Mouse (Mus musculus) heart, postnatal 0 days (tissue): ENCODE measurements around the gene AF366264. TPM values are rescaled to one million over a fixed set of nuclear protein-coding genes. Genes with fewer than 3 reads are reported as not detected.

Experiments
- ATAC-seq: fragments of 200-750 bp; cut with Nextera tagmentation; 2 replicates; pipeline ENCODE4 v1.8.0; 2017; ENCODE audit warnings: low read depth, moderate number of reproducible peaks, moderate library complexity; ENCODE audit not compliant: insufficient read depth
- DNase-seq: peaks from one replicate; pipeline ENCODE4 v3.0.0-alpha.2; 2016; ENCODE audit warnings: low spot score
- H3K27ac ChIP-seq: fragments of 300-500 bp; sonication (generic); 2 replicates; pipeline ENCODE4 v1.5.1; 2014; ENCODE audit warnings: low read depth, mild to moderate bottlenecking
- H3K27me3 ChIP-seq: fragments of 300-500 bp; sonication (generic); 2 replicates; pipeline ENCODE4 v1.6.1; 2014; ENCODE audit warnings: low read length, mixed read lengths; ENCODE audit not compliant: control insufficient read depth, insufficient read depth
- H3K36me3 ChIP-seq: fragments of 300-500 bp; sonication (generic); replicated peaks from 2 replicates; pipeline ENCODE4 v1.6.1; 2014; ENCODE audit warnings: low read length, mixed read lengths; ENCODE audit not compliant: control insufficient read depth, insufficient read depth
- H3K4me1 ChIP-seq: fragments of 300-500 bp; sonication (generic); 2 replicates; pipeline ENCODE4 v1.6.1; 2014; ENCODE audit warnings: antibody characterized with exemption; ENCODE audit not compliant: control insufficient read depth, insufficient read depth
- H3K4me2 ChIP-seq: fragments of 300-500 bp; sonication (generic); 2 replicates; pipeline ENCODE4 v1.6.1; 2014; ENCODE audit warnings: low read depth, mild to moderate bottlenecking, low read length, moderate library complexity
- H3K4me3 ChIP-seq: fragments of 300-500 bp; sonication (generic); 2 replicates; pipeline ENCODE4 v1.5.1; 2014; ENCODE audit warnings: low read depth, low read length
- H3K9ac ChIP-seq: fragments of 300-500 bp; sonication (generic); replicated peaks from 2 replicates; pipeline ENCODE4 v1.6.1; 2014; ENCODE audit warnings: low read depth, low read length, mixed read lengths
- H3K9me3 ChIP-seq: fragments of 300-500 bp; sonication (generic); replicated peaks from 2 replicates; pipeline ENCODE4 v1.6.1; 2016; ENCODE audit warnings: low read length; ENCODE audit not compliant: control insufficient read depth
- CTCF ChIP-seq: IDR thresholded peaks from 2 replicates; pipeline ENCODE4 v1.5.1; 2016; ENCODE audit warnings: antibody characterized with exemption, control low read depth, low read depth
- EP300 ChIP-seq: IDR thresholded peaks from 2 replicates; pipeline ENCODE4 v1.6.1; 2016; ENCODE audit warnings: antibody characterized with exemption, low read depth
- WGBS: fragments of 180-500 bp; shearing (Covaris S2); extraction: QIAGEN DNeasy Blood & Tissue Kit; methylation state at CpG from one replicate; pipeline ENCODE4 v1.1.7; 2014; 5-methylcytosine and 5-hydroxymethylcytosine counted together
- polyA plus RNA-seq: library from polyadenylated mRNA; unstranded; fragments of >200 nt; fragmentation: Nextera tagmentation; extraction: Ambion mirVana; gene quantifications from 2 replicates; pipeline ENCODE4 v1.2.1, GENCODE M21; 2015
- total RNA-seq: library from RNA; depleted of rRNA; stranded (reverse); fragments of >200 nt; gene quantifications from 2 replicates; pipeline ENCODE4 v1.2.3, GENCODE M21; 2014; ENCODE audit warnings: low replicate concordance; rRNA removed

The AF366264 gene
- total and polyA plus RNA-seq, 2 experiments from 2014 or later, result not detected

- no peaks in the 10 kb centered on the region for H3K4me1 ChIP-seq
- peaks cover 83% of the 10 kb centered on the region for H3K36me3 ChIP-seq
- H3K27me3 ChIP-seq, result no peaks in the 10 kb centered on the region
- H3K27ac ChIP-seq, result no peak overlapping the region
- ATAC-seq (no peak), DNase-seq (no peak)
- H3K4me3 ChIP-seq, result no peak overlapping the region
- no peak for TF ChIP-seq CTCF
- TF ChIP-seq EP300, result no peak
- 90% methylated on average over 8 of the region's 8 CpGs for WGBS
- no peaks in the 10 kb centered on the region for H3K9me3 ChIP-seq
- no peak overlapping the region for H3K9ac ChIP-seq
- H3K4me2 ChIP-seq, result no peak overlapping the region
Observed at GRCm38 (mm10) chr8:13793097-13793745, 45.0 kb downstream of the AF366264 start.

- Histone ChIP-seq H3K9me3 (no peaks in the 10 kb centered on the region), H3K9ac (no peak overlapping the region), H3K4me2 (no peak overlapping the region), H3K4me1 (peaks cover 4% of the 10 kb centered on the region; the same call in 1 of the 2 replicates), H3K4me3 (no peak overlapping the region), H3K27ac (no peak overlapping the region), H3K36me3 (peaks cover 52% of the 10 kb centered on the region), H3K27me3 (no peaks in the 10 kb centered on the region)
- 90% methylated on average over 8 of the region's 8 CpGs for WGBS
- ATAC-seq, result no peak
- TF ChIP-seq CTCF (no peak), EP300 (no peak)
- DNase-seq, result no peak
Observed at GRCm38 (mm10) chr8:13789606-13790005, 48.6 kb downstream of the AF366264 start.

- peaks cover 4% of the 10 kb centered on the region; the same call in 1 of the 2 replicates for H3K4me1 ChIP-seq
- H3K4me3 ChIP-seq, result peak overlapping the region; percentile 84
- under 1% methylated on average over 45 of the region's 47 CpGs for WGBS
- peak overlapping the region; percentile 89 for H3K4me2 ChIP-seq
- H3K9me3 ChIP-seq, result no peaks in the 10 kb centered on the region
- H3K27me3 ChIP-seq, result no peaks in the 10 kb centered on the region
- peak overlapping the region; percentile 99 for H3K27ac ChIP-seq
- TF ChIP-seq CTCF (peak; percentile 77), EP300 (peak; percentile 98)
- H3K36me3 ChIP-seq, result peaks cover 39% of the 10 kb centered on the region
- peak overlapping the region; percentile 95 for H3K9ac ChIP-seq
- ATAC-seq, result peak; percentile 96
- peak; percentile 93 for DNase-seq
Observed at GRCm38 (mm10) chr8:13785764-13786299, 52.4 kb downstream of the AF366264 start.

GRCm38 (mm10) chr8:13785250-13785763 is 52.9 kb downstream of the AF366264 start, which contains the start of gene Upf3a:
Gene Upf3a (plus strand): TSS chr8:13785615.
- under 1% methylated on average over 43 of the region's 47 CpGs for WGBS

More at GRCm38 (mm10) chr8:13785250-13785763, 52.9 kb downstream of the AF366264 start, which contains the start of gene Upf3a:
- peaks cover 43% of the 10 kb centered on the region for H3K36me3 ChIP-seq
- H3K4me3 ChIP-seq, result peak within 1 kb of the TSS; percentile 84
- peak within 1 kb of the TSS; percentile 99 for H3K27ac ChIP-seq
- DNase-seq, result peak; percentile 97
- H3K4me1 ChIP-seq, result peaks cover 4% of the 10 kb centered on the region; the same call in 1 of the 2 replicates
- H3K4me2 ChIP-seq, result peak within 1 kb of the TSS; percentile 89
- peak; percentile 95 for ATAC-seq
- no peaks in the 10 kb centered on the region for H3K9me3 ChIP-seq
- H3K27me3 ChIP-seq, result no peaks in the 10 kb centered on the region
- no peak; the same call in 1 of the 2 replicates for TF ChIP-seq EP300
- peak; percentile 84 for TF ChIP-seq CTCF
- H3K9ac ChIP-seq, result peak within 1 kb of the TSS; percentile 95

Other genes starting within 250 kb of the AF366264 start
- gene Rasa3, start 160.8 kb downstream of the AF366264 start, total RNA-seq, result 27.7 and 29.9 TPM in 2 replicates
- gene Rasa3, start 160.8 kb downstream of the AF366264 start, polyA plus RNA-seq, result 11.8 and 13.2 TPM in 2 replicates
- gene Cfap97d2, start 132.5 kb downstream of the AF366264 start, total RNA-seq, result not detected in 2 replicates
- 0.10 TPM in 1 of 2 replicates, not detected in the other for gene Cfap97d2, start 132.5 kb downstream of the AF366264 start, polyA plus RNA-seq
- 80.9 and 89.3 TPM in 2 replicates for gene Cdc16, start 80.7 kb downstream of the AF366264 start, total RNA-seq
- 52.0 and 53.1 TPM in 2 replicates for gene Cdc16, start 80.7 kb downstream of the AF366264 start, polyA plus RNA-seq
- 5.8 and 6.4 TPM in 2 replicates for gene Upf3a, start 52.8 kb downstream of the AF366264 start, total RNA-seq
- 19.6 and 19.7 TPM in 2 replicates for gene Upf3a, start 52.8 kb downstream of the AF366264 start, polyA plus RNA-seq
- 5.2 and 10.1 TPM in 2 replicates for gene Champ1, start 31.3 kb upstream of the AF366264 start, total RNA-seq
- 5.8 and 6.0 TPM in 2 replicates for gene Champ1, start 31.3 kb upstream of the AF366264 start, polyA plus RNA-seq
- 13.2 and 49.1 TPM in 2 replicates for gene Coprs, start 51.9 kb upstream of the AF366264 start, total RNA-seq
- 41.4 and 44.6 TPM in 2 replicates for gene Coprs, start 51.9 kb upstream of the AF366264 start, polyA plus RNA-seq